Comparison of ENCODE assay signal across 8 mouse cellular contexts in genomic region chr5:114647211-114647974, GRCm38 (mm10). TPM values are rescaled to one million over a fixed set of nuclear protein-coding genes. Genes with fewer than 3 reads are reported as not detected.
DNase-seq lines count a peak whose midpoint lies in the region; ATAC-seq lines count a peak whose summit lies in the region.

No protein-coding gene starts in this region.

- WGBS in forebrain, embryonic 15.5 days = 1% methylated on average over 27 of the region's 27 CpGs
- 3% methylated on average over 27 of the region's 27 CpGs for WGBS in lung, embryonic 15.5 days

- H3K4me1 ChIP-seq in forebrain, embryonic 15.5 days = peaks cover 15% of the 10 kb centered on the region
- peaks cover 27% of the 10 kb centered on the region for H3K4me1 ChIP-seq in lung, embryonic 15.5 days

- H3K36me3 ChIP-seq in forebrain, embryonic 15.5 days = no peaks in the 10 kb centered on the region
- no peaks in the 10 kb centered on the region for H3K36me3 ChIP-seq in lung, embryonic 15.5 days

- no peak overlapping the region for H3K27ac ChIP-seq in forebrain, embryonic 15.5 days (replicated peaks)
- H3K27ac ChIP-seq in lung, embryonic 15.5 days = peak overlapping the region; percentile 34

- H3K4me2 ChIP-seq in forebrain, embryonic 15.5 days (replicated peaks) = peak overlapping the region; percentile 58
- peak overlapping the region; percentile 61 for H3K4me2 ChIP-seq in lung, embryonic 15.5 days

- DNase-seq in cerebellum, postnatal 14 days = peak; percentile 43 to 49
- DNase-seq in cerebellum, postnatal 4 days (ENCODE audit: low spot score in 2 of 2) = no peak
- DNase-seq in adrenal gland, postnatal 10 days = peak; percentile 53
- DNase-seq in kidney, adult 11 months = peak; percentile 59
- DNase-seq in retina, embryonic 14.5 days (ENCODE audit: low spot score) = peak; percentile 71
- DNase-seq in ovary, adult 18-20 months (ENCODE audit: low spot score) = no peak

- H3K27me3 ChIP-seq in forebrain, embryonic 15.5 days = peaks cover 3% of the 10 kb centered on the region; the same call in 1 of the 2 replicates
- peaks cover 6% of the 10 kb centered on the region; the same call in 1 of the 2 replicates for H3K27me3 ChIP-seq in lung, embryonic 15.5 days

- H3K4me3 ChIP-seq in forebrain, embryonic 15.5 days = peak overlapping the region; percentile 31
- H3K4me3 ChIP-seq in lung, embryonic 15.5 days = peak overlapping the region; percentile 27

- peak overlapping the region; percentile 20 for H3K9ac ChIP-seq in forebrain, embryonic 15.5 days (replicated peaks)
- H3K9ac ChIP-seq in lung, embryonic 15.5 days = peak overlapping the region; percentile 15

- H3K9me3 ChIP-seq in forebrain, embryonic 15.5 days = no peaks in the 10 kb centered on the region
- no peaks in the 10 kb centered on the region for H3K9me3 ChIP-seq in lung, embryonic 15.5 days

- ATAC-seq in forebrain, embryonic 15.5 days (replicated peaks) = peak; percentile 62
- peak; percentile 58 for ATAC-seq in lung, embryonic 15.5 days (ENCODE audit: borderline replicate concordance, extremely low read depth, low FRiP score, low TSS enrichment)

RNA-seq across cellular contexts. Expression of gene Trpv4, which starts 10.8 kb away (rescaled TPM):
- total RNA-seq in adrenal gland, postnatal 10 days (2021) = 1 to 10 TPM; 2.8 to 2.9 TPM
- polyA plus RNA-seq in forebrain, embryonic 15.5 days (2015; fragmentation: Nextera tagmentation; extraction: Ambion mirVana) = 0.56 and 0.88 TPM in 2 replicates
- polyA plus RNA-seq in lung, embryonic 15.5 days (2015; fragmentation: Nextera tagmentation; extraction: Ambion mirVana) = 2.0 and 2.2 TPM in 2 replicates

RNA-seq across cellular contexts. Expression of gene Gltp, which starts 43.4 kb away (rescaled TPM):
- 10 to 100 TPM; 31.2 to 38.3 TPM for total RNA-seq in adrenal gland, postnatal 10 days (2021)
- polyA plus RNA-seq in forebrain, embryonic 15.5 days (2015; fragmentation: Nextera tagmentation; extraction: Ambion mirVana) = 36.9 and 39.6 TPM in 2 replicates
- 95.4 and 106 TPM in 2 replicates for polyA plus RNA-seq in lung, embryonic 15.5 days (2015; fragmentation: Nextera tagmentation; extraction: Ambion mirVana)

Comparison
In these comparisons a context has a peak if more than half of its experiments do, and no peak if none do; other contexts are left out.
1. DNase-seq: peak in cerebellum, postnatal 14 days (2 of 2), adrenal gland, postnatal 10 days (single experiment), kidney, adult 11 months (single experiment) and retina, embryonic 14.5 days (single experiment); none in cerebellum, postnatal 4 days (0 of 2) and ovary, adult 18-20 months (single experiment).